Mouse (Mus musculus) c-Kit-positive CD71-positive TER-119-positive erythroid progenitor cells, embryonic 14.5 days (primary cell): ENCODE measurements around the gene Slc25a22.

Source experiments
- DNase-seq: peaks from one replicate; pipeline ENCODE4 v3.0.0-alpha.2; 2013; ENCODE audit warnings: low spot score

Gene Slc25a22

DNA sequence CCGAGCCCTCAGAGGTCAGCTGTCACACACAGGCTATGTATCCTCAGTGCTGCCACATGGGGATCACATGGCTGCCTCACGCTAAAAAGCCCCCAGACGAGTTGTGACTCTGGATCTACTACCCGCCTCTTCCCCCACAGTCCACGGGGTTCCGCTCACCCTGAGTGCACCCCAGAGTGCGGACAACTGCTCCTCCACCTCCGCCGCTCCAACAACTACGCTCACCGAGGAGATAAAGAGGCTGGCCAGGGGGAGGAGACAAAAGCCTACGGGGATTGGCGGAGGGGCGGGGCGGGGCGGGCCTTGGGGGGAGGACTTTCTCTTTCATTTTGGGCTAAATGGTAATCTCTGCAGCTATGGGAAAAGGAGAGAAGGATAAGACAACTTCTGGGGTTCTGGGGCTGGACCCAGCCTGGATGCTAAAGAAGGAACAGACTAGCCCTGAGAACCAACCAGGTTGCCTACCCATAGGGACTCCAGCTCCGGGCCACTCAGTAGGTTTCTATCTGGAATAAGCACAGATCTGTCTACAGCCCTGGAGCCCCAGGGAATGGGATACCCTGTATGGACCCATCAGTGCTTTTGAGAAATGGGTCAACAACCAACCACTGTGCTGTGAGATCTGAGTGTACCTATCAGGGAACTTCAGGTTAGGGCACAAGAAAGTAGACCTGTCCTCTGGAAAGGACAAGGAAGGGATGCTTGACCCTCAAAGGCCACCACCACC, 2.4 kb downstream of the Slc25a22 start:
- peak; percentile 80 for DNase-seq

DNA sequence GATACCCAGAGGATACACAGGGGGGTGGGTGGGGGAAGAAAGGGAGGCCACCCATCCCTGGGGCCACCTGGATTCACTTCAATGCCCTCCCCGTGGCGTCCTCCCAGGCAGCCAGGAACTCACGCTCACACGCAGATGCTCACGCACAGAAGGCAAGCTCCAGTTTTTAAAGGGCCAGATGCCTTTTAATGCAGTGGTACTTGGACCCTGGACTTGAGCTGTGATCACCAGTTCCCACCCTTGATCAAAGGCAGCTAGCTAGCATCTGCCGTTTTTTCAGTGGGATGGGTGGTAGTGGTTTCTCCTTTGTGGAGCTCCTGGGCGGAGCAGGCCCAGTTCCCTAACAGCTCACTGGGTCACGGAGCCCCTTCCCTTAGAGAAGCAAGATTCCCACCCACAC, 3.2 kb downstream of the Slc25a22 start:
- DNase-seq: no peak

- DNase-seq: no peak
Measured at GRCm38 (mm10) chr7:141433517-141434400, 3.9 kb downstream of the Slc25a22 start.

- no peak for DNase-seq
Measured at GRCm38 (mm10) chr7:141432741-141433516, 4.8 kb downstream of the Slc25a22 start.

DNA sequence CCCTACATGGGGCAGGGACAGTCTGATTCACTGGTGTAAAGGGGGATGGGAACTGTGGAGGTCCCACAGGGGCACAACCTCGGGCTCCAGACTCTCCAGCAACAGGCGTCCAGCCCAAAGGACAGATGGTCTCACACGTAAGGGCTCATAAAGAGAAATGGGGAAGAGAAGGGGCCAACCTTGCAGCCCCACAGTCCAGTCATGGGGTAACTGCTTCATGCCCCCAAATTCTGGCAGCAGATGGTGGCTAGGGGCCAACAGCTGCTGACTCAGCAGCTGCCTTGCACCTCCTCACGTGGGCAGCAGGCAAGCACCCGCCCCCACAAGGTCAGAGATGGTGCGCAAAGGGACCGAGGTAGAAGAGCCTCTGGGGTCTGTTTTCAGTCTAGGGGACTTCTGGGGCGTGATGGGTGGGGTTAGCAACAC, 5.5 kb downstream of the Slc25a22 start:
- no peak for DNase-seq

GRCm38 (mm10) chr7:141431434-141432185, 6.1 kb downstream of the Slc25a22 start:
- DNase-seq: no peak

GRCm38 (mm10) chr7:141430585-141431240, 7.0 kb downstream of the Slc25a22 start:
- DNase-seq: no peak

DNA sequence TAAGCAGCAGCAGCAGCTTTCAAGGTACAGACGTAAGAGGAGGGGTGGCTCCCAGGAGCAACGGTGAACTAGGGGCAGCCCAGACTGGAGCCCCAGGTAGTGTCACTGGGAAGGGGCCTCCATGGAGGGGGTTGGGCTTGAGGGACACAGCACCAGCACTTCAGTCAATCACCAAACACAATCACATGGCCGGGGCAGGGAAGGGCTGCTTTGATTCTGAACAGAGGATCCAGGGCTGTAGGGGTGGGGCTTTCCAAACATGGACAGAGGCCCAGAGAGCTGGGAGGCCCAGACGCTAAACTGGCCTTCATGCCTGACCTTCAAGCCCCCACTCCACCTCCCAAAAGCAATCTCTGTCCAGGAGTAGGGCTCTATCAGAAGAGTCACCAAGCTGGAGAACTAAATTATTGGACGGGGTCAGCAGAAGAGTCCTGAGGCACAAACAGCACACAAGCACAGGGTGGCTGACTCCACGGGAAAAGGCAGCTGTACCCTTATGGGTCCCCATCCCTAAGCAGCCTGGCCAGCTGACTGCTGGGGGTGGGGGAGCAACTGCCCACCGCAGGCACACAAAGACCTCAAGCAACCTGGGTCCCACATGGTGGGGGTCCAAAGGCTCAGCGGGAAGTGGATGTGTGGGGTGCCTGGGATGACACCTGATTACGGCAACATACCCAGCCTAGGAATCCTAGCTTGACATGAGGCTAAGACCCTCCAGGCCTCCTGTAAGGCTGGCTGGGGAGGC, 7.7 kb downstream of the Slc25a22 start:
- no peak for DNase-seq

- no peak for DNase-seq
Measured at GRCm38 (mm10) chr7:141429310-141429709, 8.4 kb downstream of the Slc25a22 start, which contains the start of gene Cend1. Gene Cend1, minus strand, starts transcription at chr7:141429491.

DNA sequence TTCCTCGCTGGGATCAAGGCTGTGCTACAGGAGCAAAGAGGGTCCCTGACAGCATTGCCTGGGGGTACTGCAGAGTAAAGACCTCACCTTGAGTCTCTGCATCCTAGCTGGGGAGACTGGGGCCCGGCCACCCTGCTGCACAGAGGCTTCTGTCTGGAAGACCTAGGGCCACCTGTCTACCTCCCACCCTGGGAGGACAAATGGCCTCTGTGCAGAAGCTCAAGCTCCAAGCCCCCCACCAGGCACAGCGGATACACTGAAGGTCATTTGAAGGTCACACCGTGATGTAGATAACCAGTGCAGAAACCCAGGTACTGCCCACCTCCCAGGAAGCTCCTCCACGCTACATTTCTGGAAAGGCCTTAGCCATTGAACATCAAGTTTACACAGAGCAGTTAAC, 9.0 kb downstream of the Slc25a22 start:
- no peak for DNase-seq

DNA sequence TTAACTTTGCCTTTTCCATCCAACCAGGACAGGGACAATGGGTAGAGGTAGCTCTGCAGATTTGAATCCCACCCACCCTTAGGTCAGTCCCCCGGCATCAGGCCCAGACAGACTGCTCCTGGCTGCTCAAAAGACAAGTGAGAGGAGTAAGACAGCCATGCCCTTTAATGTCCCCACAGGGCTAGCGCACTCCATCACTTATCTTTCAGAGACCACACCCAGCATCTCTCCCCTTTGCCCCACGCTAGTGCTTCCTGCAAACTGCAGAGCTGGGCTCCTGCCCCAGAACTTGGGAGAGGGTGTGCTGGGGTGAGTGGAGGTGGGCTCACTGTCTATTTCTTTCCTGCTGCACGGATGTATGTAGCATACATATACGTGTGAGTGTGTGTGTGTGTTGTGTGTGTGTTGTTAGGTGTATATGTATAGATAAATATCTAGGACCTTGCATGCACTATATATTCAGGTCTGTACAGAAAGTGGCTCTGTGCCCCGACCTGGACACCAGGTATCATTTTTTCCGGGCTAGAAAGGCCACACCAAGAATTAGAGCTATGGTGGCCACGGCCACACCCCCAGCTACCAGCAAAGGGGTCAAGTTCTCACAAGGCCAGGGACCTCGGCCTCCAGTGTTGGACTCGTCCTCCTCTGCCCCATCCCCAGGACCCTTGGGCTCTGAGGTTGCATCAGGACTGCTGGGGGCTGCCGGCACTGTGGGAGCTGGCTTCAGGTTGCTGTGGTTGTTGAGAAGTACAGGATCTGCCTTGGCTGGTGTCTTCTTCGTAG, 10.6 kb downstream of the Slc25a22 start:
- DNase-seq: no peak

DNA sequence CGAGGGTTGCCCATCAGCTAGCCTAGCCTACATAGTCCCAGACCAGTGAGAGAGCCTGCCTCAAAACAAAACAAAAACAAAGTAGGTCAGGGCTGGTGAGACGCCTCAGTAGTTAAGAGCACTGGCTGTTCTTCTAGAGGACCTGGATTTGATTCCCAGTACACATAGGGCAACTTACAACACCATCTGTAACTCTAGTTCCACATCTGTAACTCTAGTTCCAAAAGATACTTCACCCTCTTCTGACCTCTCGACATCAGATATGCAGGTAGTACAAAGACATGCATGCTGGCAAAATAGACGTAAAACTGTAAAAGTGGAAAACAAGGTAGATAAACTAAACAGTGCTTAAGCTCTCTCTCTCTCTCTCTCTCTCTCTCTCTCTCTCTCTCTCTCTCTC, 13.9 kb downstream of the Slc25a22 start:
- DNase-seq: no peak

DNA sequence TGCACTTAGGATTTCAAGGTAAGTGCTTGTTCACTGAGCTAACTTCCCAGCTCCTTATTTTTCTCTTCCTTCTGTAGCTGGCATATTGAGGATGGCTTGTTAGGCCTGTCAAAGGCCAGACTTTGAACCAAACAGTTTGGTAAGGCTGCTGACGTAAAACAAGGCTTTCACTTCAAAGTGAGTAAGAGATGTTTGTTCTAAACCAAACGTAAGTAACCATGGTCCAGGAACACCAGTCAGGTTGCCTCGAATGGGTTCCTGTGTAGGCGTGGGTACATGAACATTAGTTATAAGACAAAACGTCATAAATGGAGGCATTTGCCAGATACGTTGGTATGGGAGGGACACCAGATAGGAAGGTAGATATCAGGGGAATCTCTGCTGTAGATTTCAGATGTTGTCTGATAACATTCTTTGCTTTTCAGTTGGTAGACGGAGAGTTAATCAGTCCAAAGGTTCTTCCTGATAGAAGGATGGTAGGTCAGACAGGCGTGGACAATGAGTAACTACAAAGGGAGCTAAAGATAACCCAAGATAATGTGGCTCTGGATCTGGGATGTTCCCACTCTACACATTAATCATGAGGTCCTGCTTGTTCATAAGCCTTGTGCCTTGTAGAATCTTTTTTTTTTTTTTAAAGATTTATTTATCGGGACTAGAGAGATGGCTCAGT, 17.5 kb downstream of the Slc25a22 start:
- DNase-seq: no peak

DNA sequence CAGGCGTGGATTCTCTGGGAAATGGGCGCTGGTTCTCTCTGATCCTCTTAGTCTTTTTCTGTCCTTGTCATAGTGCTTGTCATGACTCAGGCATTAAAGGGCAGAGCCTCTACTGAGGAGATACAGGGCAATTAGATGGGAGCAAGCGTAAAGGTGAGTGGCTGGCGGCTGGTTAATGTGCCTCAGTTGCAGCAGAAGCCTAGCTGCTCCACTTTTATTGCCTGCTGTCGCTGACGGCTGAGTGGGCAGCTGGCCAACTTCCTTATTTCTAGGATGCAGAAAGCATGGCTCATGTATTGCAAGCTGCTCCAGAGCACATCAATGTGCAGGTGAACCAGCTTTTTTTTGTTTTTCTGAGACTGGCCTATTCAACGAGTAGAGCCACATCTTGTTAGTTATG, 18.7 kb downstream of the Slc25a22 start:
- DNase-seq: no peak

GRCm38 (mm10) chr7:141417731-141418681, 19.7 kb downstream of the Slc25a22 start:
- DNase-seq: no peak

DNA sequence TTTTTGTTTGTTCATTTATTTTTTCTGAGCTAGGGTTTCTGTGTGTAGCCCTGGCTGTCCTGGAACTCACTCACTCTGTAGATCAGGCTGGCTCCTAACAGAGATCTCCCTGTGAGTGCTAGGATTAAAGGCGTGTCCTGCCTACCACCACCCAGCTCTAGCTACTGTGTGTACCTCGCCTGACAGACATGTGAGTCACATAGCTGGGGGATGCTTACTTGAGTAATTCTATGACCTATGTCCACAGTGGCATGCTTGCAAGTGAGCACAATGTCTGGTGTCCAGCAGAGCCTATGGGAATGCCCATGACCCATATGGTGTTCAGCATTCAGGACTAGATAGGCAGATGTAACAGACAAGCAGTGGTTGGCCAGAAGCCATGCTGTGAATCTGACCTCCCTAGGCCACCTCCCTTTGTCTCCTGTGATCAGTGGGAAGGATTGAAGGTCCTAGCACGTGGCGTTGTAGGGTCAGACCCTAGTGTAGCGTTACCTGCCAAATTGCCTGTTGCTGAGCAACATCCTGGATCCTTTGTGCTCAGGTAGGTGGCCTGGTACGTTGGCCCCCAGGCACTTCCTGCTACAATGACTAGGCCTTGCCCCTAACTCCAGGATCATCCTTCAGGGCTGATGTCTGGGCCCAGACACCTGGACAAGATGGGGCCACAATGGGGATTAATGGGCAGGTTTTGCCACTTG, 21.4 kb downstream of the Slc25a22 start:
- no peak for DNase-seq
